Mouse (Mus musculus) intestine, embryonic 14.5 days (tissue): ENCODE results near the gene Actg1. TPM values are rescaled to one million over a fixed set of nuclear protein-coding genes. Genes with fewer than 3 reads are reported as not detected.

Experiments used
- ATAC-seq: fragments of 200-750 bp; cut with Nextera tagmentation; replicated peaks from 2 replicates; pipeline ENCODE4 v1.8.0; 2017; ENCODE audit warnings: low read depth, moderate number of reproducible peaks, moderate TSS enrichment, moderate library complexity; ENCODE audit not compliant: low FRiP score, low TSS enrichment
- DNase-seq: peaks from one replicate; pipeline ENCODE4 v3.0.0-alpha.2; 2018; ENCODE audit warnings: low spot score
- H3K27ac ChIP-seq: fragments of 300-500 bp; sonication (generic); 2 replicates; pipeline ENCODE4 v1.5.1; 2014; ENCODE audit warnings: low read depth, mild to moderate bottlenecking, control low read depth
- H3K27me3 ChIP-seq: fragments of 300-500 bp; sonication (generic); replicated peaks from 2 replicates; pipeline ENCODE4 v1.6.1; 2014; ENCODE audit warnings: low read length, control low read depth; ENCODE audit not compliant: control insufficient read depth, insufficient read depth
- H3K36me3 ChIP-seq: fragments of 300-500 bp; sonication (generic); 2 replicates; pipeline ENCODE4 v1.6.1; 2014; ENCODE audit warnings: low read length, control low read depth; ENCODE audit not compliant: control insufficient read depth, insufficient read depth
- H3K4me1 ChIP-seq: fragments of 300-500 bp; sonication (generic); replicated peaks from 2 replicates; pipeline ENCODE4 v1.6.1; 2014; ENCODE audit warnings: low read length, control low read depth, mixed read lengths; ENCODE audit not compliant: control insufficient read depth, insufficient read depth
- H3K4me2 ChIP-seq: fragments of 300-500 bp; sonication (generic); 2 replicates; pipeline ENCODE4 v1.6.1; 2014; ENCODE audit warnings: low read length
- H3K4me3 ChIP-seq: fragments of 300-500 bp; sonication (generic); 2 replicates; pipeline ENCODE4 v1.5.1; 2014; ENCODE audit warnings: low read depth, low read length, control low read depth, mixed read lengths
- H3K9ac ChIP-seq: fragments of 300-500 bp; sonication (generic); 2 replicates; pipeline ENCODE4 v1.6.1; 2014; ENCODE audit warnings: mild to moderate bottlenecking, low read length
- H3K9me3 ChIP-seq: fragments of 300-500 bp; sonication (generic); 2 replicates; pipeline ENCODE4 v1.6.1; 2016; ENCODE audit warnings: low read length, control low read depth; ENCODE audit not compliant: control insufficient read depth
- WGBS: fragments of 180-500 bp; shearing (Covaris S2); extraction: QIAGEN DNeasy Blood & Tissue Kit; methylation state at CpG from one replicate; pipeline ENCODE4 v1.1.7; 2014; 5-methylcytosine and 5-hydroxymethylcytosine counted together
- polyA plus RNA-seq: library from polyadenylated mRNA; unstranded; fragments of >200 nt; fragmentation: Nextera tagmentation; extraction: Ambion mirVana; gene quantifications from 2 replicates; pipeline ENCODE4 v1.2.1, GENCODE M21; 2014

The Actg1 gene
- polyA plus RNA-seq, 1 experiment from 2014 or later: 2,797 TPM

DNA sequence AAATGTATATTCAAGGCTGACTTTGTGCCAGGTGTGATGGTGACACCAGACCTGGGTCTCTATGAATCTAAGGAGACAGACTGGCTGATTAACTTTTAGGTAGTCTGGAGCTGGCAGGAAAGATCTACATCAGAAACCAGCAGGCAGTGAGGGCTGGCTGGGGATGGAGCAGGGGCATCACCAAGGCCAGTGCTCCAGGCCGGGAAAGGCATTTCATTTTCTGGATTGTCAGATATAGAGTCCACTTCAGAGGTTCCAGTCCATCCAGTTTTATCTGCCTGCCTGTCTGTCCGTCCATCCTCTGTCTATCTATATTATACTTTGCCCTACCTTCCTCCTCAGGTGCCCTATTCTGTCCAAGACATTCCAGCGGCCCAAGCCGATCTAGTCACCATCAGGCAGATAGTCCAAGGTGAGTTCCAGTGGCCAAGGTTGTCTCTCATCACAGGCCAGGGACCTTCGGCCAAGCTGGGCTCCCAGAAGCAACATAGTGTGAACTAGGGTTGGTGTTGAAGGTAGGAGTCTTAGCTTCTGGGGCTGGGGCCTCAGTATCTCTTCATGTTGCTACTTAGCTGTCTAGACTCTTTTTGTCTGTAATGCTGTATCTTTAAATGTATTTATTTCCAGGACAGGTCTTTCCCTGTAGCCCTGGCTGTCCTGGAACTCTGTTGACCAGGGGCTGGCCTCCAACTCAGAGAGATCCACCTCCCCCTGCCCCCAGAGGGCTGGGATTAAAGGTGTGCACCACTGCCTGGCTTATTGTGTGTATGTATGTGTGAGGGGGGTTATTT lies 4.6 kb downstream of the Actg1 start:
- Histone ChIP-seq H3K4me1 (no peaks in the 10 kb centered on the region), H3K9ac (no peak overlapping the region), H3K27ac (no peak overlapping the region; the same call in 1 of the 2 replicates), H3K4me3 (no peak overlapping the region), H3K9me3 (no peaks in the 10 kb centered on the region), H3K27me3 (no peaks in the 10 kb centered on the region), H3K4me2 (no peak overlapping the region), H3K36me3 (peaks cover 19% of the 10 kb centered on the region)
- no peak; the same call in 1 of the 2 replicates for ATAC-seq
- WGBS: 71% methylated on average over 5 of the region's 5 CpGs
- DNase-seq: peak; percentile 70

DNA sequence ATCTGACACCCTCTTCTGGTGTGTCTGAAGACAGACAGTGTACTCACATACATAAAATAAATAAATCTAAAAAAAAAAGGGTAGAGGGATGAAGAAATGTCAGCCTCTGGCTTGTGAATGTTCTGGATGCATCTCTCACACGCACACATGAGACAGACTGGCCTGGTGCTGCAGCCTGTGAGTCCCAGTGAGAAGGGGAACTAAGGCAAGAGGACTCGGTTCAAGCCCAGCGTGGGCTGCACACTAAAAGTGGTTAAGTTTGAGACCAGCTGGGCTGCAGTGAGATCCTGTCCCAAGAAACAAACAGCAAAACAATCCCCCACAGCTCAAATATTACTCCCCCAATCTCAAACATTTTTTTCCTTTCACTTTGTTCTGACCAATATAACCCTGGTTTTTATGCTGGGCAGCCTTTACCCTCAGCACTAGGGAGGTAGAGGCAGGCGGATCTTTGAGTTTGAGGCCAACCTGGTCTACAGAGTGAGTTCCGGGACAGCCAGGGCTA lies 5.6 kb downstream of the Actg1 start:
- Histone ChIP-seq H3K27ac (no peak overlapping the region), H3K9ac (no peak overlapping the region), H3K27me3 (no peaks in the 10 kb centered on the region), H3K4me3 (no peak overlapping the region), H3K9me3 (no peaks in the 10 kb centered on the region), H3K36me3 (peaks cover 19% of the 10 kb centered on the region), H3K4me1 (no peaks in the 10 kb centered on the region), H3K4me2 (no peak overlapping the region)
- DNase-seq: peak; percentile 48
- WGBS: 93% methylated on average over 5 of the region's 5 CpGs
- ATAC-seq: no peak

DNA sequence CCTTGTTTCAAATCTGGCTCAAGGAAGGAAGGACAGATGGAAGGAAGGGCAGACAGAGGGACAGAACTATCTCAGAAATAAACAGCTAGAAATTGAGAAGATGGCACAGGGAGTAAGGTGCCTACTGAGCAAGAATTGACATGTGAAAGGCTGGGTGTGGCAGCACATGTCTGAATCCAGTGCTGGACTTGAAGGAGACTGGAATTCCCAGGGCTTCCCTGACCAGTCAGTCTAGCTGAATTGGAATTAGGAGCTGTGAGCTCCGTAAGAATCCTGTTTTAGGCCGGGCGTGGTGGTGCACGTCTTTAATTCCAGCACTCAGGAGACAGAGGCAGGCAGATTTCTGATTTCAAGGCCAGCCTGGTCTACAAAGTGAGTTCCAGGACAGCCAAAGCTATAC lies 6.7 kb downstream of the Actg1 start:
- no peak overlapping the region for H3K4me3 ChIP-seq
- no peaks in the 10 kb centered on the region for H3K4me1 ChIP-seq
- ATAC-seq (no peak), DNase-seq (peak; percentile 51)
- H3K9me3 ChIP-seq: no peaks in the 10 kb centered on the region; the same call in 1 of the 2 replicates
- H3K36me3 ChIP-seq: peaks cover 13% of the 10 kb centered on the region
- H3K9ac ChIP-seq: no peak overlapping the region
- 94% methylated on average over 4 of the region's 4 CpGs for WGBS
- H3K27ac ChIP-seq: no peak overlapping the region
- H3K27me3 ChIP-seq: no peaks in the 10 kb centered on the region
- H3K4me2 ChIP-seq: no peak overlapping the region

DNA sequence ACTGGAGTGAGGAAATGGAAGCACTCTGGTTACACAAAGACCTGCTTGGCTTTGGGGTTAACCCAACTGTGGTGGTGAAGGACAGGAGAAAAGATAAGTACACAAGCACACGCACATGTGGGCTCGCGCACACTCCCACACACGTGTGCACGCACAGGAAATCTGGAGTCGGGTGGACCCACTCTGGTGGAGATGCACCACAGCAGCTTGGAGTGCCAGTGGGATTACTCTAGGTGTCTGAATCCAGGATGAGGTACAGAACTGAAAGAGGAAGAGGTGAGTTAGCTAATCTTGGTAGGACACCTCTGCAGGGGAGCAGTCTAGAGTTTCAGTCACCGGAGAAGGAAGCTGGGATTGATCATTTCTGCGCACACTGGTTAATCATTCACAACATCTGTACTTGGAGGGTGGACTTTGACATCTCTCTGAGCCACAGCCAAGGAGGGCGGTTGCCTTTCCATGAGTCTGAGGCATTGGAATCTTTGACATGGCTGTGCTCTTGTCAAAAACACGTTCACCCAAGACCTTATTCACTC lies 8.3 kb downstream of the Actg1 start:
- H3K4me3 ChIP-seq: no peak overlapping the region

DNA sequence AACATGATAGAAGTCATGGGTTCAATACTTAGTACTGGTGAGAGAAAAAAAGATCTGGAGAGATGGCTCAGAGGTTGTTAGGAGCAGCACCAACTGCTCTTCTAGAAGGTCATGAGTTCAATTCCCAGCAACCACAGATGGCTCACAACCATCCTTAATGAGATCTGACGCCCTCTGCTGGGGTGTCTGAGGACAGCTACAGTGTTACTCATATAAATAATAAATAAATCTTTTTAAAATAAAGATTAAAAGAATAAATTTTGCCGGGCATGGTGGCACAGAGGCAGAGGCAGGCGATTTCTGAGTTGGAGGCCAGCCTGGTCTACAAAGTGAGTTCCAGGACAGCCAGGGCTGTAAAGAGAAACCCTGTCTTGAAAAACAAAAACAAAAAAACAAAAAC lies 9.6 kb downstream of the Actg1 start:
- Histone ChIP-seq H3K9me3 (no peaks in the 10 kb centered on the region; the same call in 1 of the 2 replicates), H3K9ac (no peak overlapping the region), H3K27ac (no peak overlapping the region), H3K4me2 (no peak overlapping the region), H3K27me3 (no peaks in the 10 kb centered on the region), H3K4me1 (no peaks in the 10 kb centered on the region), H3K36me3 (no peaks in the 10 kb centered on the region), H3K4me3 (no peak overlapping the region)
- no peak for ATAC-seq
- WGBS: 72% methylated on average over 3 of the region's 3 CpGs
- DNase-seq: peak; percentile 41

More for the DNA sequence above, 8.3 kb downstream of the Actg1 start:
- Histone ChIP-seq H3K9ac (no peak overlapping the region), H3K4me2 (no peak overlapping the region), H3K4me1 (no peaks in the 10 kb centered on the region), H3K27ac (peak overlapping the region; percentile 83), H3K27me3 (no peaks in the 10 kb centered on the region), H3K36me3 (peaks cover 4% of the 10 kb centered on the region), H3K9me3 (no peaks in the 10 kb centered on the region; the same call in 1 of the 2 replicates)
- peak; percentile 65 for ATAC-seq
- DNase-seq: peak; percentile 61
- 72% methylated on average over 10 of the region's 10 CpGs for WGBS

DNA sequence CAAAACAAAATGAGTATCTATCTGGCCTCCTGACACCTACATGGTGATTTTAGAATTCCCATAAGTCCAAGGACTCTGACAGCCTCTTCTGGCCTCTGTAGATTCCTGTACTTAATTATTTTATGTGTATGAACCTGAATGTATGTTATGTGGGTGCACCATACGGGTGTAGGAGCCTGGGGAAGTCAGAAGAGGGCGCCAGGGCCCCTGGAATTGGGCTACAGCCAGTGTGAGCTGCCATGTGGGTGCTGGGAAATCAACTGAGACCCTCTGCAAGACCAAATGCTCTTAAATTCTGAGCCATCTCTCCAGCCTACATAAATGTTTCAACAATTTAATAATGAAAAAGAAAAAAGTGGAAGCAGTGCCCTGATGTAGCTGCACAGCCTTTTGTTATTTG lies 10.9 kb downstream of the Actg1 start:
- Histone ChIP-seq H3K36me3 (no peaks in the 10 kb centered on the region), H3K4me2 (no peak overlapping the region), H3K4me3 (no peak overlapping the region), H3K4me1 (no peaks in the 10 kb centered on the region), H3K9ac (no peak overlapping the region), H3K9me3 (no peaks in the 10 kb centered on the region; the same call in 1 of the 2 replicates), H3K27ac (no peak overlapping the region), H3K27me3 (no peaks in the 10 kb centered on the region)
- DNase-seq (peak; percentile 35), ATAC-seq (no peak)
- 52% methylated on average over 2 of the region's 2 CpGs for WGBS

DNA sequence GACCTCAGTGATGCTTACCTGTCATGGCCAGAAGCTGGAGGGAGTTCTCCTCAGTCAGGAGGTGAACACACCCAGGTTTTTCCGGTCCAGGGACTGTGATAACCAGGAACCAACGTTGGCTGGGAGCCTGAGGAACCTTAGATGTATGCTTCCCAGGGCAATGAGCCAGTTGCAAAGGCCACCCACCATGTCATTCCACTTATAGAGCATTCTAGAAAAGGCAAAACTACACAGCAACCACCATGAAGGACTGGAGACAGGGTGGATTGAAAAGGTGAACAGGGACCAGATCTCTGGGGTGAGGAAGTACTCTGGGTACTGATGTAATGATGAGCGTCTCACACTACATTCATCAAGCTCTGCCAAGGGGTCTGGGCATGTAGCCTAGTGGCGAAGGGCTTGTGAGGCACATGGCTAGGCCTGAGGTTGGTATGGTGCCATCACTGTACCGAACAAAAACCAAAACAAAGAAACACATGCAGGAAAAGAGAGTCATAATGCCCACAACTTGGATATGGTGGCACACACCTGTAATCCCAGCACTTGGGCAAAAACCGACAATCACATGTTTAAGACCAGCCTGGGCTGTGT lies 12.8 kb downstream of the Actg1 start:
- 82% methylated on average over 6 of the region's 6 CpGs for WGBS
- no peaks in the 10 kb centered on the region for H3K27me3 ChIP-seq
- H3K4me1 ChIP-seq: no peaks in the 10 kb centered on the region
- no peak overlapping the region for H3K9ac ChIP-seq
- H3K27ac ChIP-seq: no peak overlapping the region
- H3K4me2 ChIP-seq: no peak overlapping the region
- no peak overlapping the region for H3K4me3 ChIP-seq
- DNase-seq (no peak), ATAC-seq (no peak)
- no peaks in the 10 kb centered on the region; the same call in 1 of the 2 replicates for H3K9me3 ChIP-seq
- H3K36me3 ChIP-seq: no peaks in the 10 kb centered on the region

DNA sequence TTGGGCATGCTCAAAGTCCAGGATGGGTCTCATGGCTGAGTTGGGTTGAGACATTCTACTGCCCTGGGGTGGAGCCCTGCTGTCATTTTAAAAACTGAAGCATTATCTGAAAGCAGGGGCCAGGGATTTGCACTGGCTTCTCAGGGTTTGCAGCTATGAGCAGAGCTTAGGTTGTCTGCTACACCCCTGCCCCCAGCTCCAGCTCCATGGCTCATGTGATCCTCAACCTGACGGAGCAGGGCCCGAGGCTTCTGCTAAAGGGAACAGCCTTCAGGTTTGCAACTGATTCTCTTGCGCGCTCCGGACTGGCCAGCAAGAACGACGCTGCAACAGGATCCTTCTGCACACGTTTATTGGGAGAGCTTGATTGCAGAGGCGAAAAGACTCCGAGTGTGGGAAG lies 28.2 kb downstream of the Actg1 start:
- Histone ChIP-seq H3K4me1 (peaks cover 14% of the 10 kb centered on the region), H3K9ac (no peak overlapping the region), H3K9me3 (no peaks in the 10 kb centered on the region), H3K27ac (no peak overlapping the region), H3K36me3 (no peaks in the 10 kb centered on the region), H3K4me3 (no peak overlapping the region), H3K4me2 (no peak overlapping the region), H3K27me3 (no peaks in the 10 kb centered on the region)
- 97% methylated on average over 10 of the region's 10 CpGs for WGBS
- DNase-seq (peak; percentile 33), ATAC-seq (no peak)
